Mouse (Mus musculus) heart, postnatal 0 days (tissue): ENCODE data around the gene 4931440F15Rik.

ENCODE experiments used
- CTCF ChIP-seq: IDR thresholded peaks from 2 replicates; pipeline ENCODE4 v1.5.1; 2016; ENCODE audit warnings: antibody characterized with exemption, control low read depth, low read depth
- EP300 ChIP-seq: IDR thresholded peaks from 2 replicates; pipeline ENCODE4 v1.6.1; 2016; ENCODE audit warnings: antibody characterized with exemption, low read depth

GRCm38 (mm10) chr11:29786583-29787219 is 38.8 kb downstream of the 4931440F15Rik start:
- TF ChIP-seq CTCF: no peak
- no peak for TF ChIP-seq EP300
